In genomic region chr5:136168071-136168470, GRCm38 (mm10) we compare ENCODE assay signal across 15 mouse cellular contexts. TPM values are rescaled to one million over a fixed set of nuclear protein-coding genes. Genes with fewer than 3 reads are reported as not detected.
A peak's percentile ranks its signal among the peaks of the same experiment; 100 is the strongest.
DNase-seq lines count a peak whose midpoint lies in the region; ATAC-seq and TF ChIP-seq lines count a peak whose summit lies in the region.
"Had no signal": no experiment of that assay in that cellular context is flagged by ENCODE, and none has a peak within 500 bp of the region (broad histone marks: within the 10 kb centered on the region; RNA-seq: fewer than 3 reads in every experiment).

No protein-coding gene starts in this region.

- no peak overlapping the region for H3K4me3 ChIP-seq in liver, adult 2 months (ENCODE audit: insufficient read depth, low read depth, low read length)
- no peak overlapping the region for H3K4me3 ChIP-seq in liver, embryonic 12.5 days
- H3K4me3 ChIP-seq: embryonic facial prominence, embryonic 12.5 days; forebrain, embryonic 12.5 days; midbrain, embryonic 13.5 days had no signal

- peak; percentile 28; the same call in 1 of the 2 replicates for TF ChIP-seq CTCF in liver, adult 2 months (IDR thresholded peaks at IDR 0.05; ENCODE audit: low read depth, low read length)
- TF ChIP-seq CTCF in brain, embryonic 14.5 days (IDR thresholded peaks at IDR 0.05; ENCODE audit: borderline replicate concordance, extremely low read depth, insufficient read depth, insufficient read length), result peak; percentile 35; the same call in 1 of the 2 replicates

- no peaks in the 10 kb centered on the region for H3K79me2 ChIP-seq in liver, adult 2 months (ENCODE audit: control insufficient read depth, insufficient read depth, low read length)

- intact Hi-C loops in heart, postnatal 10 days (cut with DNase I), result no loop called here

- H3K9ac ChIP-seq in liver, adult 2 months (ENCODE audit: low read depth, low read length), result no peak overlapping the region
- no peak overlapping the region for H3K9ac ChIP-seq in liver, embryonic 12.5 days
- H3K9ac ChIP-seq: embryonic facial prominence, embryonic 12.5 days; forebrain, embryonic 12.5 days; midbrain, embryonic 13.5 days had no signal

- peaks cover 6% of the 10 kb centered on the region; the same call in 1 of the 2 replicates for H3K9me3 ChIP-seq in liver, embryonic 12.5 days (replicated peaks)
- H3K9me3 ChIP-seq: midbrain, embryonic 13.5 days had no signal

- ATAC-seq in liver, embryonic 12.5 days, result no peak
- ATAC-seq: intestine, embryonic 16.5 days; midbrain, embryonic 13.5 days had no signal

- TF ChIP-seq POLR2A in liver, adult 2 months (IDR thresholded peaks at IDR 0.05; ENCODE audit: extremely low read depth, insufficient read depth, low read length), result no peak
- TF ChIP-seq POLR2A in brain, embryonic 14.5 days (IDR thresholded peaks at IDR 0.05; ENCODE audit: borderline replicate concordance, extremely low read depth, insufficient read depth, insufficient read length, poor library complexity, severe bottlenecking), result no peak

- no peak overlapping the region for H3K27ac ChIP-seq in liver, adult 2 months (replicated peaks; ENCODE audit: insufficient read depth, low read depth, low read length)
- no peak overlapping the region for H3K27ac ChIP-seq in liver, embryonic 12.5 days
- H3K27ac ChIP-seq: embryonic facial prominence, embryonic 12.5 days; forebrain, embryonic 12.5 days; midbrain, embryonic 13.5 days had no signal

- no peak overlapping the region for H3K4me2 ChIP-seq in liver, embryonic 12.5 days
- H3K4me2 ChIP-seq: embryonic facial prominence, embryonic 12.5 days; forebrain, embryonic 12.5 days; midbrain, embryonic 13.5 days had no signal

- H3K36me3 ChIP-seq in liver, adult 2 months (ENCODE audit: control insufficient read depth, insufficient read depth, low read length), result no peaks in the 10 kb centered on the region
- peaks cover 19% of the 10 kb centered on the region for H3K36me3 ChIP-seq in liver, embryonic 12.5 days

- 98% methylated on average over 3 of the region's 3 CpGs for WGBS in liver, adult 2 months
- WGBS in liver, embryonic 12.5 days (ENCODE audit: insufficient replicate concordance), result 80% methylated on average over 3 of the region's 3 CpGs

- H3K27me3 ChIP-seq in liver, adult 2 months (ENCODE audit: control insufficient read depth, insufficient read depth, low read length), result no peaks in the 10 kb centered on the region
- H3K27me3 ChIP-seq in liver, embryonic 12.5 days (replicated peaks), result no peaks in the 10 kb centered on the region

- DNase-seq in liver, adult 2 months (ENCODE audit: extremely low read depth, low read depth, low spot score), result no peak
- DNase-seq in 416B (ENCODE audit: low read depth), result peak; percentile 36
- peak; percentile 27 to 37 for DNase-seq in B cell, adult 2 months
- no peak for DNase-seq in brain, embryonic 14.5 days (ENCODE audit: low read depth)
- DNase-seq in heart, postnatal 4 days, result no peak
- no peak for DNase-seq in heart, postnatal 10 days
- DNase-seq: cerebellum, adult 9-11 months; gastrocnemius, postnatal 25 days; left cerebral cortex, postnatal 4 days; right cerebral cortex, adult 18-20 months had no signal

- peaks cover 13% of the 10 kb centered on the region for H3K4me1 ChIP-seq in liver, adult 2 months (ENCODE audit: control insufficient read depth, insufficient read depth, low read length)
- peaks cover 35% of the 10 kb centered on the region for H3K4me1 ChIP-seq in liver, embryonic 12.5 days

RNA-seq across cellular contexts. Expression of gene Orai2, which starts 2.4 kb away (rescaled TPM):
- total RNA-seq in liver, adult 2 months (2014; rRNA removed), result 1.1 and 1.5 TPM in 2 replicates
- polyA plus RNA-seq in liver, adult 2 months (2012; rRNA removed), result 0.77 and 1.4 TPM in 2 replicates
- polyA plus RNA-seq in liver, embryonic 12.5 days (2016; fragmentation: Nextera tagmentation; extraction: Ambion mirVana), result 4.4 and 6.7 TPM in 2 replicates
- 52.2 and 58.5 TPM in 2 replicates for polyA plus RNA-seq in brain, embryonic 14.5 days (2012; rRNA removed)
- total RNA-seq in heart, postnatal 4 days (2021), result 1 to 10 TPM; 2.0 to 3.3 TPM
- total RNA-seq in heart, postnatal 10 days (2021), result 1 to 10 TPM; 2.7 to 3.8 TPM

RNA-seq across cellular contexts. Expression of gene Prkrip1, which starts 30.7 kb away (rescaled TPM):
- 2.0 and 2.1 TPM in 2 replicates for total RNA-seq in liver, adult 2 months (2014; rRNA removed)
- polyA plus RNA-seq in liver, adult 2 months (2012; rRNA removed), result 3.2 and 4.8 TPM in 2 replicates
- 36.3 and 41.3 TPM in 2 replicates for polyA plus RNA-seq in liver, embryonic 12.5 days (2016; fragmentation: Nextera tagmentation; extraction: Ambion mirVana)
- 36.3 and 37.2 TPM in 2 replicates for polyA plus RNA-seq in brain, embryonic 14.5 days (2012; rRNA removed)
- 10 to 100 TPM; 27.9 to 32.6 TPM for total RNA-seq in heart, postnatal 4 days (2021)
- 10 to 100 TPM; 24.4 to 25.6 TPM for total RNA-seq in heart, postnatal 10 days (2021)

RNA-seq across cellular contexts. Expression of gene Alkbh4, which starts 32.1 kb away (rescaled TPM):
- 3.0 and 3.8 TPM in 2 replicates for total RNA-seq in liver, adult 2 months (2014; rRNA removed)
- 6.5 and 9.3 TPM in 2 replicates for polyA plus RNA-seq in liver, adult 2 months (2012; rRNA removed)
- polyA plus RNA-seq in liver, embryonic 12.5 days (2016; fragmentation: Nextera tagmentation; extraction: Ambion mirVana), result 17.0 and 18.8 TPM in 2 replicates
- polyA plus RNA-seq in brain, embryonic 14.5 days (2012; rRNA removed), result 17.5 and 21.8 TPM in 2 replicates
- total RNA-seq in heart, postnatal 4 days (2021), result 1 to 10 TPM; 6.5 to 7.4 TPM
- total RNA-seq in heart, postnatal 10 days (2021), result 1 to 10 TPM; 6.1 to 7.1 TPM

RNA-seq across cellular contexts. Expression of gene Lrwd1, which starts 32.2 kb away (rescaled TPM):
- 5.3 and 6.7 TPM in 2 replicates for total RNA-seq in liver, adult 2 months (2014; rRNA removed)
- polyA plus RNA-seq in liver, adult 2 months (2012; rRNA removed), result 9.9 and 14.9 TPM in 2 replicates
- 53.4 and 54.5 TPM in 2 replicates for polyA plus RNA-seq in liver, embryonic 12.5 days (2016; fragmentation: Nextera tagmentation; extraction: Ambion mirVana)
- 45.7 and 69.0 TPM in 2 replicates for polyA plus RNA-seq in brain, embryonic 14.5 days (2012; rRNA removed)
- total RNA-seq in heart, postnatal 4 days (2021), result 1 to 10 TPM; 7.9 to 9.5 TPM
- 1 to 10 TPM; 7.0 to 7.7 TPM for total RNA-seq in heart, postnatal 10 days (2021)

RNA-seq across cellular contexts. Expression of gene Polr2j, which starts 51.6 kb away (rescaled TPM):
- 46.1 and 52.4 TPM in 2 replicates for total RNA-seq in liver, adult 2 months (2014; rRNA removed)
- polyA plus RNA-seq in liver, adult 2 months (2012; rRNA removed), result 34.3 and 36.1 TPM in 2 replicates
- polyA plus RNA-seq in liver, embryonic 12.5 days (2016; fragmentation: Nextera tagmentation; extraction: Ambion mirVana), result 186 and 191 TPM in 2 replicates
- 144 and 199 TPM in 2 replicates for polyA plus RNA-seq in brain, embryonic 14.5 days (2012; rRNA removed)
- 10 to 100 TPM; 63.4 to 67.3 TPM for total RNA-seq in heart, postnatal 4 days (2021)
- total RNA-seq in heart, postnatal 10 days (2021), result 10 to 100 TPM; 63.9 to 80.0 TPM

Comparison
In these comparisons a context has a peak if more than half of its experiments do, and no peak if none do; other contexts are left out.
1. DNase-seq: peak in 416B (single experiment) and B cell, adult 2 months (2 of 2); none in liver, adult 2 months (single experiment), brain, embryonic 14.5 days (single experiment), heart, postnatal 4 days (single experiment) and heart, postnatal 10 days (0 of 2).